ENCODE assay signal across 17 mouse cellular contexts in the genomic region with DNA sequence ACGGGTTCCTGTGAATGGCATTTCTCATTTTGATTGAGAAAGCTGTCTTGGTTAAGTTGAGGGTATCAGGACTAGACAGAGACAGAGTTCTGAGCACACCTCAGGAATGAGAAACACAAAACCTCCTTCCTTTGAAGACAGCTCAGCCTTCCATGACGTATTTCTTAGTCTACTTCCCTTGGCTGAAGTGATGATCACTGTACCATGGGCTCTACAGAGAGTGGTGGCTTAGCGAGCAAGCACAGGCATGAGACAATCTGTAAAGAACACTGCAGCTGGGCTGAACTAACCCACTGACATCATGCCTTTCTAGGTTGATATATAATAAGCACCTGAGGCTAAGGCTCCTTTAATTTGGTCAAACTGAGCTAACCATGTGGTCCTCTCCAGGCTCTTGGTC.
DNase-seq lines count a peak whose midpoint lies in the region; ATAC-seq and TF ChIP-seq lines count a peak whose summit lies in the region.
"Had no signal": no experiment of that assay in that cellular context is flagged by ENCODE, and none has a peak within 500 bp of the region (broad histone marks: within the 10 kb centered on the region; RNA-seq: fewer than 3 reads in every experiment).

No protein-coding gene starts in this region.

- H3K27me3 ChIP-seq in heart, embryonic 15.5 days, result no peaks in the 10 kb centered on the region
- no peaks in the 10 kb centered on the region for H3K27me3 ChIP-seq in CH12.LX (replicated peaks)
- H3K27me3 ChIP-seq in liver, embryonic 12.5 days (replicated peaks), result no peaks in the 10 kb centered on the region
- H3K27me3 ChIP-seq: hindbrain, embryonic 12.5 days; limb, embryonic 13.5 days; midbrain, embryonic 15.5 days had no signal

- H3K27ac ChIP-seq in heart, embryonic 15.5 days, result peak overlapping the region; percentile 37
- peak overlapping the region; percentile 9 for H3K27ac ChIP-seq in CH12.LX (ENCODE audit: insufficient read depth, low read depth)
- H3K27ac ChIP-seq in liver, embryonic 12.5 days, result no peak overlapping the region
- H3K27ac ChIP-seq: hindbrain, embryonic 12.5 days; kidney, postnatal 0 days; left cerebral cortex, adult 2 months; limb, embryonic 13.5 days; midbrain, embryonic 15.5 days had no signal

- dilution Hi-C loops in CH12.LX (cut with MboI; ENCODE audit: extremely low pct_ligation_motif_present, extremely low pct_unique_long_range_greater_than_20kb, low sequenced_read_pairs), result no loop called here

- H3K36me3 ChIP-seq in heart, embryonic 15.5 days, result no peaks in the 10 kb centered on the region
- no peaks in the 10 kb centered on the region for H3K36me3 ChIP-seq in CH12.LX (replicated peaks in 1 of 2; ENCODE audit: control insufficient read depth in 1 of 2, insufficient read depth in 1 of 2, low read length in 1 of 2)
- no peaks in the 10 kb centered on the region for H3K36me3 ChIP-seq in liver, embryonic 12.5 days
- H3K36me3 ChIP-seq: hindbrain, embryonic 12.5 days; limb, embryonic 13.5 days; midbrain, embryonic 15.5 days had no signal

- no peak for DNase-seq in heart, adult 9 months (ENCODE audit: low spot score in 2 of 2)
- no peak for DNase-seq in CH12.LX (ENCODE audit: extremely low read depth)
- DNase-seq in naive thymus-derived CD4-positive, alpha-beta T cell, adult 2 months (ENCODE audit: low read depth), result peak; percentile 74
- DNase-seq in cerebellum, adult 9-10 months, result no peak
- no peak for DNase-seq in lung, postnatal 14 days
- DNase-seq: adrenal gland, adult 8-10 months; cerebellum, postnatal 25 days; right cerebral cortex, adult 18-20 months; spleen, adult 18-20 months had no signal

- H3K4me3 ChIP-seq in heart, embryonic 15.5 days, result no peak overlapping the region
- no peak overlapping the region for H3K4me3 ChIP-seq in CH12.LX (replicated peaks in 1 of 3; ENCODE audit: low read depth in 2 of 3, low read length in 2 of 3, poor library complexity in 1 of 3)
- H3K4me3 ChIP-seq in liver, embryonic 12.5 days, result no peak overlapping the region
- H3K4me3 ChIP-seq: hindbrain, embryonic 12.5 days; left cerebral cortex, adult 2 months; limb, embryonic 13.5 days; midbrain, embryonic 15.5 days had no signal

- ATAC-seq in heart, embryonic 15.5 days (replicated peaks; ENCODE audit: insufficient number of reproducible peaks, insufficient read depth, low FRiP score, low read depth), result peak; percentile 39; the same call in 1 of the 2 replicates
- 0 out of 2 replicates have a peak, but pooled peaks have one; percentile 21 for ATAC-seq in liver, embryonic 12.5 days
- ATAC-seq: forebrain, embryonic 14.5 days; midbrain, embryonic 15.5 days had no signal

- H3K79me2 ChIP-seq in CH12.LX (replicated peaks; ENCODE audit: control insufficient read depth, extremely low read depth, insufficient read depth, poor library complexity, severe bottlenecking), result no peaks in the 10 kb centered on the region

- H3K4me2 ChIP-seq in heart, embryonic 15.5 days, result peak overlapping the region; percentile 22; the same call in 1 of the 2 replicates
- 0 out of 2 replicates have a peak overlapping the region, but pooled peaks have one; percentile 2 for H3K4me2 ChIP-seq in CH12.LX (ENCODE audit: insufficient read depth, low read depth, poor library complexity, severe bottlenecking)
- H3K4me2 ChIP-seq in liver, embryonic 12.5 days, result peak overlapping the region; percentile 22; the same call in 1 of the 2 replicates
- H3K4me2 ChIP-seq: hindbrain, embryonic 12.5 days; limb, embryonic 13.5 days; midbrain, embryonic 15.5 days had no signal

- H3K9me3 ChIP-seq in heart, embryonic 15.5 days (replicated peaks), result no peaks in the 10 kb centered on the region
- no peaks in the 10 kb centered on the region for H3K9me3 ChIP-seq in CH12.LX (replicated peaks; ENCODE audit: low read length)
- H3K9me3 ChIP-seq in liver, embryonic 12.5 days (replicated peaks), result no peaks in the 10 kb centered on the region
- H3K9me3 ChIP-seq: hindbrain, embryonic 12.5 days; limb, embryonic 13.5 days; midbrain, embryonic 15.5 days had no signal

- TF ChIP-seq POLR2A in CH12.LX (IDR thresholded peaks at IDR 0.05; ENCODE audit: low read depth, low read length), result no peak

- TF ChIP-seq CTCF in CH12.LX (conservative IDR thresholded peaks at IDR 0.05 in 1 of 2, IDR thresholded peaks at IDR 0.05 in 1 of 2; ENCODE audit: low read depth in 2 of 2, low read length in 2 of 2), result no peak

- no peak overlapping the region for H3K9ac ChIP-seq in heart, embryonic 15.5 days
- no peak overlapping the region for H3K9ac ChIP-seq in CH12.LX (ENCODE audit: insufficient read depth, low read depth)
- no peak overlapping the region for H3K9ac ChIP-seq in liver, embryonic 12.5 days
- H3K9ac ChIP-seq: hindbrain, embryonic 12.5 days; limb, embryonic 13.5 days; midbrain, embryonic 15.5 days had no signal

- 38% methylated on average over 3 of the region's 3 CpGs for WGBS in heart, embryonic 15.5 days
- 59% methylated on average over 3 of the region's 3 CpGs for WGBS in liver, embryonic 12.5 days (ENCODE audit: insufficient replicate concordance)

- TF ChIP-seq RAD21 in CH12.LX (IDR thresholded peaks at IDR 0.05; ENCODE audit: low read depth, low read length), result no peak

- peaks cover 27% of the 10 kb centered on the region for H3K4me1 ChIP-seq in heart, embryonic 15.5 days (replicated peaks)
- H3K4me1 ChIP-seq in CH12.LX (ENCODE audit: control insufficient read depth in 1 of 2, insufficient read depth in 2 of 2), result peaks cover 7 to 17% of the 10 kb centered on the region in 2 experiments
- H3K4me1 ChIP-seq in liver, embryonic 12.5 days, result peaks cover 14% of the 10 kb centered on the region
- H3K4me1 ChIP-seq: hindbrain, embryonic 12.5 days; midbrain, embryonic 15.5 days had no signal

- TF ChIP-seq EP300 in CH12.LX (IDR thresholded peaks at IDR 0.05; ENCODE audit: low read length), result no peak

- in situ Hi-C loops in CH12.LX (cut with MboI; ENCODE audit: low pct_ligation_motif_present, low pct_unique_long_range_greater_than_20kb, low sequenced_read_pairs), result no loop called here

TF ChIP-seq in CH12.LX, 34 proteins besides CTCF, POLR2A, EP300 and RAD21:
- TF ChIP-seq CHD1 (IDR thresholded peaks at IDR 0.05; ENCODE audit: low read depth, low read length), result peak; percentile 40; the same call in 1 of the 2 replicates
- TF ChIP-seq ELF1 (IDR thresholded peaks at IDR 0.05; ENCODE audit: low read depth, low read length), result no peak
- TF ChIP-seq ETS1 (conservative IDR thresholded peaks at IDR 0.05; ENCODE audit: low read depth, low read length), result peak; percentile 42
- no peak for TF ChIP-seq NRF1 (IDR thresholded peaks at IDR 0.05; ENCODE audit: low read depth, low read length)
- 0 out of 2 replicates have a peak, but pooled peaks have one; percentile 17 for TF ChIP-seq TCF12 (IDR thresholded peaks at IDR 0.05; ENCODE audit: low read depth, low read length)
- no peak for TF ChIP-seq MAX (IDR thresholded peaks at IDR 0.05; ENCODE audit: low read length)
- 0 out of 2 replicates have a peak, but pooled peaks have one; percentile 8 for TF ChIP-seq IRF4 (IDR thresholded peaks at IDR 0.05; ENCODE audit: low read depth, low read length)
- TF ChIP-seq POLR2AphosphoS2 (IDR thresholded peaks at IDR 0.05; ENCODE audit: low read depth, low read length), result no peak
- no peak for TF ChIP-seq MAFK (IDR thresholded peaks at IDR 0.05; ENCODE audit: insufficient replicate concordance, low read length)
- TF ChIP-seq ZMIZ1 (IDR thresholded peaks at IDR 0.05; ENCODE audit: low read depth, low read length), result no peak
- TF ChIP-seq MYC (IDR thresholded peaks at IDR 0.05; ENCODE audit: low read depth, low read length), result 0 out of 2 replicates have a peak, but pooled peaks have one; percentile 23
- no peak for TF ChIP-seq ZC3H11A (IDR thresholded peaks at IDR 0.05; ENCODE audit: low read depth, low read length)
- TF ChIP-seq JUND (conservative IDR thresholded peaks at IDR 0.05; ENCODE audit: low read depth, low read length), result peak; percentile 9; the same call in 1 of the 2 replicates
- no peak for TF ChIP-seq GABPA (IDR thresholded peaks at IDR 0.05; ENCODE audit: insufficient replicate concordance, low read depth, low read length)
